Comparison of ENCODE assay signal across 8 mouse cellular contexts in the genomic region with DNA sequence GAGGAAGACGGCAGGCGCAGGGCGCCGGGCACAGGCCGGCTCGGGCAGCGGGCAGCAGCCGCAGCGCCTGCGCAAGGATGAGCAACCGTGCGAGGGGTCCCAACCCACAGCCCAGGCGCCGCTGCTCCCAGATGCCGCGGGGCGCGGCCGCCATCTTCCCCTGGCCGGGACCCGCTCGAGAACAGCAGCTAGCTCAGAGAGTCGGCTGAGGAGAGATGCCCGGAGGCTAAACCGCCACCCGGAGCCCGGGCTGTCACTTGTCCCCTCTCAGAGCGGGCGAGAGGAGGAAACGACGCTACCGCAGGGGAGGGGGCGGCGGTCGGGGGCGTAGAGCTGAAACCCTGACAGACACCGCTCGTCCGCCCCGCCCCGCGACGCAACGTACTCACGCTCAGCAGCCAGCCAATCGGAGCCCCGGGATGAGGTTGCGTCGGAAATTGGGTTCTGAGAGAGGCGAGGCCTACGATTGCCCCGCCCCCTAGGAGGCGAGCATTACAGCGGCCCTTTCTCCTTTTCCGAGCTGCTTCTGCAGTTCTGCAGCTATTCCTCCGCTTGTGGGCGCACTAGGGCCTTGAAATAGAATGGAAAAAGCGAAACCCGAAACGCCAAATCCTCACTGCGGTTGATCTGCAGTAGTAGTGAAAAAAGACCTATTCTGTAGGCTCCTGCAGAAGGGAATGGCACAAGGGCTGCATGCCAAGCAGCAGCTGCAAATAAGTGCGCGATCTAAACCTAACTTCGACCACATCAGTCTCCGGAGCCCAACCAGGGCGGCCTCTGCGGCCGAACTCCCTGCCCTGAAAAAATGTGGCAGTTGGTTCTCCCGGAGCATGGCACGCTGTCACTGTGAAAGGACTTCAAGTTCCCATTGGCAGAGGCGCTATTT. TPM values are rescaled to one million over a fixed set of nuclear protein-coding genes. Genes with fewer than 3 reads are reported as not detected.
DNase-seq lines count a peak whose midpoint lies in the region; ATAC-seq lines count a peak whose summit lies in the region.

Lrig2 (minus strand) TSS at position 381 of the 886 bp plus-strand sequence.

- H3K27me3 ChIP-seq in hindbrain, embryonic 12.5 days: no peaks in the 10 kb centered on the region

- no peaks in the 10 kb centered on the region for H3K9me3 ChIP-seq in hindbrain, embryonic 12.5 days (replicated peaks)

- peak within 1 kb of the TSS; percentile 91 for H3K9ac ChIP-seq in hindbrain, embryonic 12.5 days

- peak; percentile 100 for DNase-seq in NIH3T3 (ENCODE audit: low read depth)
- DNase-seq in cerebellum, postnatal 10 days: peak; percentile 99
- DNase-seq in frontal cortex, postnatal 10 days (ENCODE audit: low spot score in 2 of 2): peak; percentile 99 to 100
- peak; percentile 99 to 100 for DNase-seq in layer of hippocampus, postnatal 14 days (ENCODE audit: low spot score in 2 of 2)
- DNase-seq in lung, postnatal 14 days: peak; percentile 98
- DNase-seq in retina, adult 2 months (ENCODE audit: low read depth, low spot score): peak; percentile 95
- peak; percentile 98 to 99 for DNase-seq in thymus, postnatal 36 days

- peak; percentile 98 for ATAC-seq in hindbrain, embryonic 12.5 days (ENCODE audit: low FRiP score)

- H3K4me3 ChIP-seq in hindbrain, embryonic 12.5 days: peak within 1 kb of the TSS; percentile 93

- no peaks in the 10 kb centered on the region for H3K36me3 ChIP-seq in hindbrain, embryonic 12.5 days

- peak within 1 kb of the TSS; percentile 64 for H3K4me2 ChIP-seq in hindbrain, embryonic 12.5 days (replicated peaks)

- peaks cover 18% of the 10 kb centered on the region for H3K4me1 ChIP-seq in hindbrain, embryonic 12.5 days

- peak within 1 kb of the TSS; percentile 99 for H3K27ac ChIP-seq in hindbrain, embryonic 12.5 days

- WGBS in hindbrain, embryonic 12.5 days: under 1% methylated on average over 67 of the region's 71 CpGs

RNA-seq across cellular contexts. Expression of gene Lrig2, which starts in this region (rescaled TPM):
- 35.2 and 37.1 TPM in 2 replicates for polyA plus RNA-seq in hindbrain, embryonic 12.5 days (2016; fragmentation: Nextera tagmentation; extraction: Ambion mirVana)
- 10 to 100 TPM; 27.8 to 31.9 TPM for total RNA-seq in layer of hippocampus, postnatal 14 days (2021)

Comparison
In these comparisons a context has a peak if more than half of its experiments do, and no peak if none do; other contexts are left out.
1. Peak in every context shown above with its lines: DNase-seq, ATAC-seq, H3K4me3 ChIP-seq and H3K27ac ChIP-seq.